Mouse (Mus musculus): ENCODE measurements around the gene Sh3bp4. TPM values are rescaled to one million over a fixed set of nuclear protein-coding genes. Genes with fewer than 3 reads are reported as not detected.

The Sh3bp4 gene
- total RNA-seq, 1 experiment from 2014 or later, result 0.18 TPM

- no peak for ATAC-seq (replicated peaks; ENCODE audit: low read depth, poor library complexity, severe bottlenecking)
Observed at GRCm38 (mm10) chr1:89117062-89117461, 46.8 kb downstream of the Sh3bp4 start.

GRCm38 (mm10) chr1:89118076-89118475, 47.9 kb downstream of the Sh3bp4 start:
- no peak for ATAC-seq (replicated peaks; ENCODE audit: low read depth, poor library complexity, severe bottlenecking)

GRCm38 (mm10) chr1:89118836-89119235, 48.6 kb downstream of the Sh3bp4 start:
- ATAC-seq (replicated peaks; ENCODE audit: low read depth, poor library complexity, severe bottlenecking), result no peak

GRCm38 (mm10) chr1:89120290-89120689, 50.1 kb downstream of the Sh3bp4 start:
- no peak for ATAC-seq (replicated peaks; ENCODE audit: low read depth, poor library complexity, severe bottlenecking)

- ATAC-seq (replicated peaks; ENCODE audit: low read depth, poor library complexity, severe bottlenecking), result no peak
Observed at GRCm38 (mm10) chr1:89121466-89121865, 51.3 kb downstream of the Sh3bp4 start.

- ATAC-seq (replicated peaks; ENCODE audit: low read depth, poor library complexity, severe bottlenecking), result no peak
Observed at GRCm38 (mm10) chr1:89122376-89122775, 52.2 kb downstream of the Sh3bp4 start.

GRCm38 (mm10) chr1:89124076-89124475, 53.9 kb downstream of the Sh3bp4 start:
- ATAC-seq (replicated peaks; ENCODE audit: low read depth, poor library complexity, severe bottlenecking), result no peak

- no peak for ATAC-seq (replicated peaks; ENCODE audit: low read depth, poor library complexity, severe bottlenecking)
Observed at GRCm38 (mm10) chr1:89127163-89127562, 56.9 kb downstream of the Sh3bp4 start.

GRCm38 (mm10) chr1:89130429-89130828, 60.2 kb downstream of the Sh3bp4 start:
- ATAC-seq (replicated peaks; ENCODE audit: low read depth, poor library complexity, severe bottlenecking), result peak; percentile 79

GRCm38 (mm10) chr1:89131018-89131540, 60.9 kb downstream of the Sh3bp4 start:
- 0 out of 2 replicates have a peak, but pooled peaks have one; percentile 22 for ATAC-seq (replicated peaks; ENCODE audit: low read depth, poor library complexity, severe bottlenecking)

- no peak for ATAC-seq (replicated peaks; ENCODE audit: low read depth, poor library complexity, severe bottlenecking)
Observed at GRCm38 (mm10) chr1:89131707-89132106, 61.5 kb downstream of the Sh3bp4 start.

GRCm38 (mm10) chr1:89133266-89133665, 63.1 kb downstream of the Sh3bp4 start:
- no peak for ATAC-seq (replicated peaks; ENCODE audit: low read depth, poor library complexity, severe bottlenecking)

GRCm38 (mm10) chr1:89133717-89134116, 63.5 kb downstream of the Sh3bp4 start:
- no peak for ATAC-seq (replicated peaks; ENCODE audit: low read depth, poor library complexity, severe bottlenecking)

- ATAC-seq (replicated peaks; ENCODE audit: low read depth, poor library complexity, severe bottlenecking), result no peak
Observed at GRCm38 (mm10) chr1:89136089-89136811, 66.0 kb downstream of the Sh3bp4 start.

- ATAC-seq (replicated peaks; ENCODE audit: low read depth, poor library complexity, severe bottlenecking), result no peak
Observed at GRCm38 (mm10) chr1:89137086-89137816, 67.0 kb downstream of the Sh3bp4 start.

GRCm38 (mm10) chr1:89138316-89138715, 68.1 kb downstream of the Sh3bp4 start:
- no peak; the same call in 1 of the 2 replicates for ATAC-seq (replicated peaks; ENCODE audit: low read depth, poor library complexity, severe bottlenecking)

- ATAC-seq (replicated peaks; ENCODE audit: low read depth, poor library complexity, severe bottlenecking), result no peak
Observed at GRCm38 (mm10) chr1:89140113-89140512, 69.9 kb downstream of the Sh3bp4 start.

- ATAC-seq (replicated peaks; ENCODE audit: low read depth, poor library complexity, severe bottlenecking), result no peak
Observed at GRCm38 (mm10) chr1:89151071-89151470, 80.9 kb downstream of the Sh3bp4 start.

GRCm38 (mm10) chr1:89152576-89152975, 82.4 kb downstream of the Sh3bp4 start:
- no peak for ATAC-seq (replicated peaks; ENCODE audit: low read depth, poor library complexity, severe bottlenecking)

GRCm38 (mm10) chr1:89153203-89153602, 83.0 kb downstream of the Sh3bp4 start:
- ATAC-seq (replicated peaks; ENCODE audit: low read depth, poor library complexity, severe bottlenecking), result no peak

GRCm38 (mm10) chr1:89163483-89163882, 93.3 kb downstream of the Sh3bp4 start:
- ATAC-seq (replicated peaks; ENCODE audit: low read depth, poor library complexity, severe bottlenecking), result no peak

All from common myeloid progenitor, adult 5-6 weeks (primary cell).